Mouse (Mus musculus): ENCODE measurements around the gene Mto1.

- TF ChIP-seq GATA1 (IDR thresholded peaks at IDR 0.05; ENCODE audit: low read length) (no peak), TAL1 (IDR thresholded peaks at IDR 0.05; ENCODE audit: low read length) (no peak)
Measured at GRCm38 (mm10) chr9:78481423-78482331, 33.7 kb downstream of the Mto1 start.

Measured in erythroblast, embryonic 14.5 days (primary cell).